Mouse (Mus musculus): ENCODE data around the gene Klhl31. TPM values are rescaled to one million over a fixed set of nuclear protein-coding genes. Genes with fewer than 3 reads are reported as not detected.

Klhl31 gene
- polyA plus RNA-seq, 1 experiment from 2014 or later = 1.4 TPM

DNA sequence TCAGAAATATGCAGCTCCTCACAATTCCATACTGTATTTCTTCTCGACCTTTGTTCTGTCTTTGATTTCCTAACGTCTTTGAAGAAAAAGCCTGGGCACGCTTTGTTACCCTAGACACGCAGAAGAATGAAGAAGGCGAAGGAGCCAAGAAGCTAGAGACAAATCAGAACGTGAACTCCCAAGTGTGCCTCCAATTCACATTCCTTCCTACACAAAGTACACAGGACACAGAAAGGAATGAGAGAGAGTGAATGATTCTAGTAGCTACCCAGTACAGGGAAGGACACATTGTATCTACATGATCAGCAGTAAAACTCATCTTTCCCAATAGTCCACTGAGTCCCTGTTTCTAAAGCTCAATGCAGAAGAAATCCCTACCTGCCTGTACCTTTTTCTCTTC is 33.8 kb downstream of the Klhl31 start:
- H3K4me1 ChIP-seq (ENCODE audit: control insufficient read depth, low read depth, low read length) = no peaks in the 10 kb centered on the region
- WGBS (ENCODE audit: insufficient replicate concordance) = 66% methylated on average over 6 of the region's 6 CpGs
- no peak for ATAC-seq (ENCODE audit: low read depth)
- no peak overlapping the region for H3K4me2 ChIP-seq (ENCODE audit: low read depth, low read length)
- no peak overlapping the region for H3K27ac ChIP-seq (ENCODE audit: low read length)
- H3K27me3 ChIP-seq (ENCODE audit: control insufficient read depth, insufficient read depth, low read depth, low read length) = no peaks in the 10 kb centered on the region
- H3K36me3 ChIP-seq (ENCODE audit: control insufficient read depth, insufficient read depth) = no peaks in the 10 kb centered on the region
- H3K9ac ChIP-seq (ENCODE audit: low read depth, low read length) = no peak overlapping the region
- no peak overlapping the region for H3K4me3 ChIP-seq (ENCODE audit: low read depth, low read length)
- no peaks in the 10 kb centered on the region for H3K9me3 ChIP-seq (replicated peaks; ENCODE audit: control insufficient read depth, low read length)

- no peak overlapping the region for H3K4me3 ChIP-seq (ENCODE audit: low read depth, low read length)
- 66% methylated on average over 5 of the region's 5 CpGs for WGBS (ENCODE audit: insufficient replicate concordance)
Measured at GRCm38 (mm10) chr9:77671004-77671403, 34.7 kb downstream of the Klhl31 start.

GRCm38 (mm10) chr9:77673218-77673617 is 36.9 kb downstream of the Klhl31 start:
- H3K4me1 ChIP-seq (ENCODE audit: control insufficient read depth, low read depth, low read length) = no peaks in the 10 kb centered on the region
- no peaks in the 10 kb centered on the region for H3K27me3 ChIP-seq (ENCODE audit: control insufficient read depth, insufficient read depth, low read depth, low read length)
- H3K27ac ChIP-seq (ENCODE audit: low read length) = no peak overlapping the region
- WGBS (ENCODE audit: insufficient replicate concordance) = 69% methylated on average over 4 of the region's 4 CpGs
- H3K4me2 ChIP-seq (ENCODE audit: low read depth, low read length) = no peak overlapping the region
- H3K9ac ChIP-seq (ENCODE audit: low read depth, low read length) = no peak overlapping the region
- no peaks in the 10 kb centered on the region for H3K36me3 ChIP-seq (ENCODE audit: control insufficient read depth, insufficient read depth)
- ATAC-seq (ENCODE audit: low read depth) = no peak
- H3K9me3 ChIP-seq (replicated peaks; ENCODE audit: control insufficient read depth, low read length) = no peaks in the 10 kb centered on the region
- no peak overlapping the region for H3K4me3 ChIP-seq (ENCODE audit: low read depth, low read length)

More at GRCm38 (mm10) chr9:77671004-77671403, 34.7 kb downstream of the Klhl31 start:
- no peak overlapping the region for H3K27ac ChIP-seq (ENCODE audit: low read length)
- ATAC-seq (ENCODE audit: low read depth) = no peak
- no peaks in the 10 kb centered on the region for H3K36me3 ChIP-seq (ENCODE audit: control insufficient read depth, insufficient read depth)
- no peak overlapping the region for H3K4me2 ChIP-seq (ENCODE audit: low read depth, low read length)
- no peaks in the 10 kb centered on the region for H3K9me3 ChIP-seq (replicated peaks; ENCODE audit: control insufficient read depth, low read length)
- H3K9ac ChIP-seq (ENCODE audit: low read depth, low read length) = no peak overlapping the region
- H3K27me3 ChIP-seq (ENCODE audit: control insufficient read depth, insufficient read depth, low read depth, low read length) = no peaks in the 10 kb centered on the region
- H3K4me1 ChIP-seq (ENCODE audit: control insufficient read depth, low read depth, low read length) = no peaks in the 10 kb centered on the region

DNA sequence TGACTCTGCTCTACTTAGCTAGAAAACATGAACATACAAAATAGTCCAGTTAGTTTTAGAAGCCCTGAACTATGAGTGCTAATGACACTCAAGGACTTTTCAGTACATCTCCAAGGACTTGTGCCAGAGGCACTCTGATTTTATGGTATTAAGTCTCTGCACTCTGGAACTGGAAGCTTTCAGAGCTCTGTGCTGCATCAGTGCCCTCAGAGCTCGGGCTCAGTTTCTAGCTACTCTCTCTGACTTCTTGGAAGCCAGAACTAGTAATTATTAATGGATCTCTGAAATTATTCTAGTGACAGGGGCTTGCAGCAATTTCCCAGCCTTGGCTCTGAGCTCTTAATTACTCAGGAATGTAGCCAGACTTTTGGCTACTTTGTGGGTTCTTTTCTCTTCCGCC is 37.7 kb downstream of the Klhl31 start:
- no peak overlapping the region for H3K4me3 ChIP-seq (ENCODE audit: low read depth, low read length)
- no peaks in the 10 kb centered on the region for H3K36me3 ChIP-seq (ENCODE audit: control insufficient read depth, insufficient read depth)
- 76% methylated on average over 2 of the region's 2 CpGs for WGBS (ENCODE audit: insufficient replicate concordance)
- H3K9ac ChIP-seq (ENCODE audit: low read depth, low read length) = no peak overlapping the region
- H3K27ac ChIP-seq (ENCODE audit: low read length) = no peak overlapping the region
- no peak overlapping the region for H3K4me2 ChIP-seq (ENCODE audit: low read depth, low read length)
- H3K9me3 ChIP-seq (replicated peaks; ENCODE audit: control insufficient read depth, low read length) = no peaks in the 10 kb centered on the region
- no peaks in the 10 kb centered on the region for H3K27me3 ChIP-seq (ENCODE audit: control insufficient read depth, insufficient read depth, low read depth, low read length)
- ATAC-seq (ENCODE audit: low read depth) = no peak
- H3K4me1 ChIP-seq (ENCODE audit: control insufficient read depth, low read depth, low read length) = no peaks in the 10 kb centered on the region

DNA sequence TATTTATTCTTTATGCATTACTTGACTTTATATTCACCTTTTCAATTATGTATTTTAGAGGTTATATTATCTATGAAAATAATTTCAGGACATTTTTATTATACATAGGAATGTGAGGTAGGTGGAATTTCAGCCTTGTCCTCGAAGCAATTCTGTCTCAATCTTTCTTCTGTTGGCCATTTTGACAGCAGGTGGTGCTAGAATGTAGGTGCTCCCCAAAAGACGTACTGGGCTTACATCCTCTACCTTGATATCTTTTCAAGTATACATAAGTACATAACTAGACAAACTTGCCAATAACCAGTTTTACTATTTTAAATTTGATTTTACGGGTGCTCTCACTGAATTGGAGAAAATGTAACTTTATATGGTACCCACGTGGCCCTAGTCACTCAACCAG is 48.6 kb downstream of the Klhl31 start:
- ATAC-seq (ENCODE audit: low read depth) = no peak
- 57% methylated on average over 4 of the region's 4 CpGs for WGBS (ENCODE audit: insufficient replicate concordance)
- Histone ChIP-seq H3K4me1 (ENCODE audit: control insufficient read depth, low read depth, low read length) (no peaks in the 10 kb centered on the region), H3K4me3 (ENCODE audit: low read depth, low read length) (no peak overlapping the region), H3K4me2 (ENCODE audit: low read depth, low read length) (no peak overlapping the region), H3K9me3 (replicated peaks; ENCODE audit: control insufficient read depth, low read length) (no peaks in the 10 kb centered on the region), H3K9ac (ENCODE audit: low read depth, low read length) (no peak overlapping the region), H3K36me3 (ENCODE audit: control insufficient read depth, insufficient read depth) (no peaks in the 10 kb centered on the region), H3K27ac (ENCODE audit: low read length) (no peak overlapping the region), H3K27me3 (ENCODE audit: control insufficient read depth, insufficient read depth, low read depth, low read length) (no peaks in the 10 kb centered on the region)

- 56% methylated on average over 5 of the region's 5 CpGs for WGBS (ENCODE audit: insufficient replicate concordance)
- Histone ChIP-seq H3K4me1 (ENCODE audit: control insufficient read depth, low read depth, low read length) (no peaks in the 10 kb centered on the region), H3K9ac (ENCODE audit: low read depth, low read length) (no peak overlapping the region), H3K36me3 (ENCODE audit: control insufficient read depth, insufficient read depth) (no peaks in the 10 kb centered on the region), H3K9me3 (replicated peaks; ENCODE audit: control insufficient read depth, low read length) (no peaks in the 10 kb centered on the region), H3K4me3 (ENCODE audit: low read depth, low read length) (no peak overlapping the region), H3K27ac (ENCODE audit: low read length) (no peak overlapping the region), H3K4me2 (ENCODE audit: low read depth, low read length) (no peak overlapping the region), H3K27me3 (ENCODE audit: control insufficient read depth, insufficient read depth, low read depth, low read length) (no peaks in the 10 kb centered on the region)
- ATAC-seq (ENCODE audit: low read depth) = no peak
Measured at GRCm38 (mm10) chr9:77685825-77686500, 49.7 kb downstream of the Klhl31 start.

DNA sequence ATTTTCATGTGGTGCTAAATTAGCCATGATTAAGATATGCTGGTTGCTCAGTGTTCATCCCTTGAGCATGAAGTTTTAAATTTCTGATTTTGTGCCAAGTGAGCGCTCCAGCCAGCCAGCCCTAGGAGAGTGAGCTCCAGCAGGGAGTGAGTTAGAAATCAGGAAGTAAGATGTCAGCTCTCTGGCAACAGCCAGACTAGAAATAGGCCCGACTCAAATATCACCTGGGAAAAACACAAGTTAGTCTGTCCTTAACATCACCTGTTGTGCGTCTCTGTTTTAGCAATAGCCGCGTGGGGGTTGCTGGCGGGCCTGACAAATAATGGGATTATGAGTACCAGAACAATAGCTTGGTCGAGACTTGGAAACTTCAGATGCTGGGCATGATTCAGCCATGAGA is 56.4 kb downstream of the Klhl31 start:
- ATAC-seq (ENCODE audit: low read depth) = no peak
- H3K4me2 ChIP-seq (ENCODE audit: low read depth, low read length) = no peak overlapping the region
- no peaks in the 10 kb centered on the region for H3K27me3 ChIP-seq (ENCODE audit: control insufficient read depth, insufficient read depth, low read depth, low read length)
- 68% methylated on average over 7 of the region's 7 CpGs for WGBS (ENCODE audit: insufficient replicate concordance)
- no peaks in the 10 kb centered on the region for H3K9me3 ChIP-seq (replicated peaks; ENCODE audit: control insufficient read depth, low read length)
- no peak overlapping the region for H3K9ac ChIP-seq (ENCODE audit: low read depth, low read length)
- no peak overlapping the region for H3K4me3 ChIP-seq (ENCODE audit: low read depth, low read length)
- no peaks in the 10 kb centered on the region for H3K4me1 ChIP-seq (ENCODE audit: control insufficient read depth, low read depth, low read length)
- no peak overlapping the region for H3K27ac ChIP-seq (ENCODE audit: low read length)
- no peaks in the 10 kb centered on the region for H3K36me3 ChIP-seq (ENCODE audit: control insufficient read depth, insufficient read depth)

- no peak for ATAC-seq (ENCODE audit: low read depth)
- Histone ChIP-seq H3K4me1 (ENCODE audit: control insufficient read depth, low read depth, low read length) (no peaks in the 10 kb centered on the region), H3K27me3 (ENCODE audit: control insufficient read depth, insufficient read depth, low read depth, low read length) (no peaks in the 10 kb centered on the region), H3K36me3 (ENCODE audit: control insufficient read depth, insufficient read depth) (no peaks in the 10 kb centered on the region), H3K27ac (ENCODE audit: low read length) (no peak overlapping the region), H3K4me2 (ENCODE audit: low read depth, low read length) (no peak overlapping the region), H3K9ac (ENCODE audit: low read depth, low read length) (no peak overlapping the region), H3K9me3 (replicated peaks; ENCODE audit: control insufficient read depth, low read length) (no peaks in the 10 kb centered on the region), H3K4me3 (ENCODE audit: low read depth, low read length) (no peak overlapping the region)
- WGBS (ENCODE audit: insufficient replicate concordance) = 77% methylated on average over 1 of the region's 1 CpGs
Measured at GRCm38 (mm10) chr9:77693405-77693804, 57.1 kb downstream of the Klhl31 start.

DNA sequence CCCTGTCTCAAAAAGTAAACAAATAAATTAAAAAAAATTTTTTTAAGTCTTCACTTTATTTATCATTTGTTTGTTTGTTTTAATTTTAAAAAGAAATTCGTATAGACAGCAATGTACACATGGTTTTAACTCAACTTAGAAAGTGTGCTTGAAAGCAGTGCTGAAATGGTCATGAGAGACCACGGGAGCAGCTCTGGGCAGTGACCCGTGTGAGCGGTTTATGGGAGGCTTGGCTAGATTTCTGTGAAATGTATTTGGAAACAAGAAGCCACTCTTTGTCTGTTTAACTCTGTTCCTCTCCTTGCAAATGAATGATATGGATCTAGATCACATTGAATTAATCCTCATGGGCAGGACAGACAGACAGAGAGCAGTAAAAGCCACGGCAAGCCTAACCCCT is 59.3 kb downstream of the Klhl31 start:
- no peaks in the 10 kb centered on the region for H3K9me3 ChIP-seq (replicated peaks; ENCODE audit: control insufficient read depth, low read length)
- no peaks in the 10 kb centered on the region for H3K4me1 ChIP-seq (ENCODE audit: control insufficient read depth, low read depth, low read length)
- WGBS (ENCODE audit: insufficient replicate concordance) = 58% methylated on average over 5 of the region's 5 CpGs
- H3K4me3 ChIP-seq (ENCODE audit: low read depth, low read length) = no peak overlapping the region
- H3K27ac ChIP-seq (ENCODE audit: low read length) = no peak overlapping the region
- H3K4me2 ChIP-seq (ENCODE audit: low read depth, low read length) = no peak overlapping the region
- ATAC-seq (ENCODE audit: low read depth) = no peak
- no peaks in the 10 kb centered on the region for H3K27me3 ChIP-seq (ENCODE audit: control insufficient read depth, insufficient read depth, low read depth, low read length)
- no peaks in the 10 kb centered on the region for H3K36me3 ChIP-seq (ENCODE audit: control insufficient read depth, insufficient read depth)
- no peak overlapping the region for H3K9ac ChIP-seq (ENCODE audit: low read depth, low read length)
